Mouse (Mus musculus) kidney, postnatal 0 days (tissue): ENCODE measurements at regions not wholly inside any gene's neighbourhood (a gene's known extent, or its start where the extent isn't known, plus 50 kb on each side); places are given as distances from the start of the nearest gene placed in this dataset.
"Not testable (repeated sequence)": the region's sequence is repeated elsewhere in the genome, so short reads cannot be mapped to it uniquely, and the experiment has no call there.

Experiments used
- ATAC-seq: fragments of 200-750 bp; cut with Nextera tagmentation; replicated peaks from 2 replicates; pipeline ENCODE4 v1.8.0; 2017; ENCODE audit warnings: low read depth, moderate number of reproducible peaks, moderate TSS enrichment, moderate library complexity; ENCODE audit not compliant: low FRiP score
- DNase-seq: peaks from one replicate; pipeline ENCODE4 v3.0.0-alpha.2; 2016; ENCODE audit warnings: low spot score
- H3K27ac ChIP-seq: fragments of 300-500 bp; sonication (generic); 2 replicates; pipeline ENCODE4 v1.5.1; 2014; ENCODE audit warnings: mild to moderate bottlenecking
- H3K27me3 ChIP-seq: fragments of 300-500 bp; sonication (generic); 2 replicates; pipeline ENCODE4 v1.6.1; 2014; ENCODE audit warnings: low read length, mixed read lengths; ENCODE audit not compliant: insufficient read depth
- H3K36me3 ChIP-seq: fragments of 300-500 bp; sonication (generic); 2 replicates; pipeline ENCODE4 v1.6.1; 2014; ENCODE audit warnings: low read length, mixed read lengths; ENCODE audit not compliant: insufficient read depth
- H3K4me1 ChIP-seq: fragments of 300-500 bp; sonication (generic); replicated peaks from 2 replicates; pipeline ENCODE4 v1.6.1; 2014; ENCODE audit warnings: antibody characterized with exemption, low read length, mixed read lengths; ENCODE audit not compliant: insufficient read depth
- H3K4me2 ChIP-seq: fragments of 300-500 bp; sonication (generic); 2 replicates; pipeline ENCODE4 v1.6.1; 2014; ENCODE audit warnings: mild to moderate bottlenecking, low read length, moderate library complexity, mixed read lengths
- H3K4me3 ChIP-seq: fragments of 300-500 bp; sonication (generic); replicated peaks from 2 replicates; pipeline ENCODE4 v1.5.1; 2014; ENCODE audit warnings: low read depth, low read length
- H3K9ac ChIP-seq: fragments of 300-500 bp; sonication (generic); 2 replicates; pipeline ENCODE4 v1.6.1; 2014; ENCODE audit warnings: low read depth, low read length
- H3K9me3 ChIP-seq: fragments of 300-500 bp; sonication (generic); replicated peaks from 2 replicates; pipeline ENCODE4 v1.6.1; 2016; ENCODE audit warnings: low read length, inconsistent platforms, mixed read lengths
- CTCF ChIP-seq: IDR thresholded peaks from 2 replicates; pipeline ENCODE4 v1.5.1; 2016; ENCODE audit warnings: antibody characterized with exemption, low read depth, mild to moderate bottlenecking, moderate library complexity
- WGBS: fragments of 180-500 bp; shearing (Covaris S2); extraction: QIAGEN DNeasy Blood & Tissue Kit; methylation state at CpG from one replicate; pipeline ENCODE4 v1.1.7; 2014; 5-methylcytosine and 5-hydroxymethylcytosine counted together

DNA sequence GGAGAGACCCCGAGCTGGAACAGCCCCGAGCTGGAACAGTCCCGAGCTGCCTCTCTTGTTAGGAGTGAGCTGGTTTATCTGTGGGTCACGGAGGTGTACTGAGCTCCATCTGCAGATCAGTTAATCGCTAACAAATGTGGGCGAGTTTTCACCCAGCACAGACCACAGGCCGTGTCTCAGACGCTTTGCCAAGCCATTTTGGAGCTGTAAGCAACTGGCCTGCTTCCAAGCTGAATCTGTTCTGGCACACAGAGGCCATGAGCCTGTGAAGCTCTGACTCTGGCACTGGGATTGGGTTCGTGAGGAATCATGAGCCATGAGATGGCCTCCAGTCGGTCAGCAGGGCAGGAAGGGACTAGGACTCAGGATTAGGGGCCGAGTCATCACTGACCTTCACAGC, 265.5 kb downstream of the Prex1 start:
- peaks cover 20% of the 10 kb centered on the region for H3K4me1 ChIP-seq
- no peak for TF ChIP-seq CTCF
- no peak overlapping the region; the same call in 1 of the 2 replicates for H3K27ac ChIP-seq
- H3K9me3 ChIP-seq, result no peaks in the 10 kb centered on the region
- no peak for DNase-seq
- no peak for ATAC-seq
- H3K36me3 ChIP-seq, result no peaks in the 10 kb centered on the region
- no peak overlapping the region for H3K4me3 ChIP-seq
- no peaks in the 10 kb centered on the region for H3K27me3 ChIP-seq
- H3K4me2 ChIP-seq, result no peak overlapping the region
- 40% methylated on average over 11 of the region's 11 CpGs for WGBS
- no peak overlapping the region for H3K9ac ChIP-seq

DNA sequence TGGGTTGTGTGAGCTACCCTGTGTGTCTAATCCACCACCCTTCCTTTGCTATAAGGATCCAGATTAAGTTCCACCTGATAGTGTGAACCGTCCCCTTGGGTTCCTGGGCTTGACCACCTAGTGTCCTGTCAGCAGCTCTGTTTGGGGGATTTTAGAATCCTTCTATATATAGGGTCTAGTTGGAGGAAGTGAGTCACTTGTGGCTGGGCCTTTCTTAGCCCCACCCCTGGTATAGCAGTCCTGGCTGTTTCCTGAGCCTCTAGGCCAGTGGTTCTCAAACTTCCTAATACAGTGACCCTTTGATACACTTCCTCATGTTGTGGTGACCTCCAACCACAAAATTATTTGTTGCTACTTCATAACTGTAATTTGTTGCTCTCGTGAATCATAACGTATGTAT, 267.1 kb downstream of the Prex1 start:
- Histone ChIP-seq H3K4me2 (no peak overlapping the region), H3K27me3 (no peaks in the 10 kb centered on the region), H3K4me3 (no peak overlapping the region), H3K9me3 (no peaks in the 10 kb centered on the region), H3K4me1 (peaks cover 21% of the 10 kb centered on the region), H3K9ac (no peak overlapping the region), H3K36me3 (no peaks in the 10 kb centered on the region), H3K27ac (no peak overlapping the region; the same call in 1 of the 2 replicates)
- WGBS, result 73% methylated on average over 3 of the region's 3 CpGs
- DNase-seq (no peak), ATAC-seq (no peak)
- TF ChIP-seq CTCF, result no peak

DNA sequence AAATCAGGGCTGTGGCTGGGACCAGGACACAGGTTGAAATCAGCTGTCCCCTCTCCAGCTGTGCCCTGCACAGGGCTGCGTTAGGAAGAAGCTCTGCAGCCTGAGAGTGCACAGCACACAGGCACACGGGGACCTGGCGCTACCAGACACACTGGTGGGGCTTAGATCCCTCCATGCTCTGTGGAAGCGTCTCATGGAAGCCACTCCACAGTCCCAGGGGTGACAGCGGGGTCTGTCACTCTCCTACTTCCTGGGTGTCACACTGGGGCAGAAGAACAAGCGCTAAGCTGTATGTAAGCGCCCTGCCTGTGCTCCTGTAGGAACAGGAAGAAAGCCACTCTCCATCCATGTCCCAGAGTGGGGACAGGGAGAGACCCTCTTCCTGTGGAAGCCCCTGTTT, 267.8 kb downstream of the Prex1 start:
- H3K36me3 ChIP-seq, H3K27me3 ChIP-seq, H3K4me2 ChIP-seq, H3K9ac ChIP-seq, H3K27ac ChIP-seq, H3K4me3 ChIP-seq, DNase-seq, ATAC-seq, H3K9me3 ChIP-seq: not testable (repeated sequence)
- WGBS, result 69% methylated on average over 7 of the region's 7 CpGs
- peaks cover 21% of the 10 kb centered on the region for H3K4me1 ChIP-seq

DNA sequence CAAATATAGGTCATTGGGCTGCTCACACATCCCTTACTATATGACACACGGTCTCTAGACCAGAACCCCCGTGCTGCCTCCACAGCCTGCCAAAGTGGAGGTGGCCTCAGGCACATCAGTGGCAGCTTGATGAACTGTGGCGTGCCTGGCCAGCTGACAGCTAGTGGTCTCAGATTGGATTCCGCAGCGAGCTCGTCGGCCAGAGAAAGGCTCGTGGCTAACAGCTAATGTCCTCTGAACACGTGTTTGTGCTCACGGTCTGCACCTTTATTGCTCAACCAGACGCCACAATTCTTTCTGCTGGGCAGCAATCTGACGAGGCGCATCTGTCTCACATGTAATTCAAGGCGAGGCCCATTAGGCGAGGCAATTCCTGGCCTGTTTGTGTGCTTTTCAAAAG, 270.6 kb downstream of the Prex1 start:
- no peak overlapping the region for H3K4me2 ChIP-seq
- 23% methylated on average over 15 of the region's 15 CpGs for WGBS
- TF ChIP-seq CTCF, result no peak
- DNase-seq, result peak; percentile 79
- no peaks in the 10 kb centered on the region for H3K9me3 ChIP-seq
- 0 out of 2 replicates have a peak, but pooled peaks cover 6% of the 10 kb centered on the region for H3K27me3 ChIP-seq
- H3K4me1 ChIP-seq, result peaks cover 11% of the 10 kb centered on the region
- no peak overlapping the region for H3K4me3 ChIP-seq
- no peak overlapping the region for H3K9ac ChIP-seq
- H3K27ac ChIP-seq, result no peak overlapping the region
- no peaks in the 10 kb centered on the region for H3K36me3 ChIP-seq
- no peak for ATAC-seq

DNA sequence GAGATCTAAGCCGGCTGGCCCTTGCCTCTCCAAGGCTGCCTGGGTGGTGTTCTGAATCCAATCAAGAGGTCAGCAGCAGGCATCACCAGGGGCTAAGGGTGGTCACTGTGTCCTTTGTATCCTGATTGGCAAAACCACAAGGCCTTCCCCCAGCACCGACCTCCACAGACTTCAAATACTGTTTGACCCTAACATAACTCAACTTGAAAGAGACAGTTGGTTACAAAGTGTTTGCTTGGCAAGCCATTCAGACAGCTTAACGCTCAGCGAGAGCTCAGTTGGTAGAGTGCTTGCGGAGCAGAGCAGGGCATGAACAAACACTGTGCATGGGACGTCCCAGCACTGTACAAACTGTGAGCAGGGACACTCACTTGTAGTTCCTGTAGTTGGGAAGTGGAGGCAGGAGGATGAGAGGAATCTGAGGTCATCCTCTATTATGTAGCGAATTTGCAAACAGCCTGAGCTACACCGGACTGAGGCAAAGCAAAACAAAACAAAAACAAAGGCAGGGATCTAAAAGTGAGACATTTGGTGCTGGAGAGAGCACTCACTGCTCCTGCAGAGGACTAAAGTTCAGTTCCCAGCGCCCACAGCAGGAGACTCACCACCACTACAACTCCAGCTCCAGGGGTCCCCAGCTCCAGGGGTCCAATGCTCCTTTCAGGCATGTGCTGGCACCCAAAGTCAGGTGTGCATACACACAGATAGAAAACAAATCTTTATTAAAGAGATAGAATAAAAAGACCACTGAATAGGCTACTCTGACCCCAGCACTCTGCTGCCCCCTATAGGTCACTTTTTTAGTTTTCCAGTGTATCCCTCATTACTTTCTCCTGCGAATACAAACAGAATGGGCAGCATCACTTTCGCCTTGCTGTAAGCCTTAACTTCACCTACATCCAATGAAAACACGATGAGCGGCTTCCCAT, 273.5 kb downstream of the Prex1 start:
- Histone ChIP-seq H3K27me3 (0 out of 2 replicates have a peak, but pooled peaks cover 6% of the 10 kb centered on the region), H3K4me1 (peaks cover 7% of the 10 kb centered on the region), H3K4me3 (no peak overlapping the region), H3K9me3 (no peaks in the 10 kb centered on the region), H3K27ac (no peak overlapping the region), H3K9ac (no peak overlapping the region), H3K36me3 (no peaks in the 10 kb centered on the region), H3K4me2 (no peak overlapping the region)
- ATAC-seq, result no peak
- WGBS, result 58% methylated on average over 13 of the region's 13 CpGs
- DNase-seq, result peak; percentile 71
- peak; percentile 73 for TF ChIP-seq CTCF

DNA sequence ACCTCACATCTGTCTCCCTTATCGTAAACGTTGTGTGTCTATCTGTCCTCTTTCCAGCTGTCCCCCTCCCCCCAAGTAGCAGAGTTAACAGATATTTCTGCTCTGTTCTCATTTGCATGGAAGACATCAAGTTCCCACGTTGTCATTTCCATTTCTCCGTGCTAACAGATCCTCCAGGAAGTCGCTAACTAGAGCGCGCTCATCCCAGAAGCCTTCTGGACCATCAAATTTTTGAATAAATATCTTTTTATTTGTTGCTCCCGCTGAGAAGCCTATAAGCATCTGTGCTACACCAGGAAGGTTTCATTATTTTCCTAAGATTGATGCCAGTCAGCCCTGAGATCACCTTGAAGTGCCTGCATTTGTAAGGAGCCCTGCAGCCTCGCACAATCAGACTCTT, 275.4 kb downstream of the Prex1 start:
- 0 out of 2 replicates have a peak, but pooled peaks cover 6% of the 10 kb centered on the region for H3K27me3 ChIP-seq
- no peak overlapping the region for H3K27ac ChIP-seq
- H3K9ac ChIP-seq, result no peak overlapping the region
- 78% methylated on average over 9 of the region's 9 CpGs for WGBS
- DNase-seq, result no peak
- peaks cover 5% of the 10 kb centered on the region; the same call in 1 of the 2 replicates for H3K4me1 ChIP-seq
- TF ChIP-seq CTCF, result no peak
- no peak overlapping the region for H3K4me3 ChIP-seq
- no peak overlapping the region for H3K4me2 ChIP-seq
- ATAC-seq, result no peak
- H3K36me3 ChIP-seq, result no peaks in the 10 kb centered on the region
- no peaks in the 10 kb centered on the region for H3K9me3 ChIP-seq
